Mouse (Mus musculus) liver, embryonic 13.5 days (tissue): Measurements from ENCODE around the gene Mcts2. TPM values are rescaled to one million over a fixed set of nuclear protein-coding genes. Genes with fewer than 3 reads are reported as not detected.

Experiments
- ATAC-seq: fragments of 200-750 bp; cut with Nextera tagmentation; 2 replicates; pipeline ENCODE4 v1.8.0; 2017; ENCODE audit warnings: low read depth, mild to moderate bottlenecking, moderate number of reproducible peaks, moderate library complexity
- DNase-seq: peaks from one replicate; pipeline ENCODE4 v3.0.0; 2022
- H3K27ac ChIP-seq: fragments of 300-500 bp; sonication (generic); 2 replicates; pipeline ENCODE4 v1.5.1; 2015; ENCODE audit warnings: moderate library complexity, mild to moderate bottlenecking, inconsistent platforms
- H3K27me3 ChIP-seq: fragments of 300-500 bp; sonication (generic); 2 replicates; pipeline ENCODE4 v1.6.1; 2015; ENCODE audit warnings: mild to moderate bottlenecking, inconsistent platforms
- H3K36me3 ChIP-seq: fragments of 300-500 bp; sonication (generic); 2 replicates; pipeline ENCODE4 v1.6.1; 2015; ENCODE audit warnings: mild to moderate bottlenecking, inconsistent platforms
- H3K4me1 ChIP-seq: fragments of 300-500 bp; sonication (generic); replicated peaks from 2 replicates; pipeline ENCODE4 v1.6.1; 2015; ENCODE audit warnings: inconsistent platforms
- H3K4me2 ChIP-seq: fragments of 300-500 bp; sonication (generic); 2 replicates; pipeline ENCODE4 v1.6.1; 2015; ENCODE audit warnings: inconsistent platforms, mild to moderate bottlenecking, moderate library complexity
- H3K4me3 ChIP-seq: fragments of 300-500 bp; sonication (generic); replicated peaks from 2 replicates; pipeline ENCODE4 v1.5.1; 2015; ENCODE audit warnings: mild to moderate bottlenecking, inconsistent platforms
- H3K9ac ChIP-seq: fragments of 300-500 bp; sonication (generic); 2 replicates; pipeline ENCODE4 v1.6.1; 2015; ENCODE audit warnings: mild to moderate bottlenecking, inconsistent platforms
- H3K9me3 ChIP-seq: fragments of 300-500 bp; sonication (generic); replicated peaks from 2 replicates; pipeline ENCODE4 v1.6.1; 2016; ENCODE audit warnings: inconsistent platforms
- WGBS: fragments of 180-500 bp; shearing (Covaris S2); methylation state at CpG from one replicate; pipeline ENCODE4 v1.1.7; 2015; ENCODE audit not compliant: insufficient replicate concordance; 5-methylcytosine and 5-hydroxymethylcytosine counted together
- polyA plus RNA-seq: library from polyadenylated mRNA; unstranded; fragments of >200 nt; fragmentation: Nextera tagmentation; extraction: Ambion mirVana; gene quantifications from 2 replicates; pipeline ENCODE4 v1.2.1, GENCODE M21; 2015

The Mcts2 gene
- polyA plus RNA-seq, 1 experiment from 2014 or later: 23.8 TPM

- peak; percentile 20 for DNase-seq
- peak overlapping the region; percentile 84 for H3K9ac ChIP-seq
- peak overlapping the region; percentile 98 for H3K4me2 ChIP-seq
- H3K36me3 ChIP-seq: peaks cover 24% of the 10 kb centered on the region
- WGBS: under 1% methylated on average over 46 of the region's 46 CpGs
- H3K9me3 ChIP-seq: no peaks in the 10 kb centered on the region
- H3K27me3 ChIP-seq: no peaks in the 10 kb centered on the region
- ATAC-seq: peak; percentile 73
- peak overlapping the region; percentile 72 for H3K27ac ChIP-seq
- peaks cover 46% of the 10 kb centered on the region for H3K4me1 ChIP-seq
- peak overlapping the region; percentile 81 for H3K4me3 ChIP-seq
Measured at GRCm38 (mm10) chr2:152669639-152670484, 17.0 kb upstream of the Mcts2 start.

- peaks cover 36% of the 10 kb centered on the region for H3K36me3 ChIP-seq
- peak overlapping the region; percentile 98 for H3K4me2 ChIP-seq
- H3K9me3 ChIP-seq: no peaks in the 10 kb centered on the region
- ATAC-seq (peak; percentile 5; the same call in 1 of the 2 replicates), DNase-seq (no peak)
- WGBS: 11% methylated on average over 9 of the region's 9 CpGs
- H3K4me3 ChIP-seq: peak overlapping the region; percentile 81
- H3K27me3 ChIP-seq: no peaks in the 10 kb centered on the region
- peak overlapping the region; percentile 72 for H3K27ac ChIP-seq
- peaks cover 50% of the 10 kb centered on the region for H3K4me1 ChIP-seq
- H3K9ac ChIP-seq: peak overlapping the region; percentile 84
Measured at GRCm38 (mm10) chr2:152670983-152671641, 15.7 kb upstream of the Mcts2 start.

GRCm38 (mm10) chr2:152671642-152671999 lies 15.2 kb upstream of the Mcts2 start:
- WGBS: 11% methylated on average over 5 of the region's 5 CpGs
- peaks cover 50% of the 10 kb centered on the region for H3K4me1 ChIP-seq

DNA sequence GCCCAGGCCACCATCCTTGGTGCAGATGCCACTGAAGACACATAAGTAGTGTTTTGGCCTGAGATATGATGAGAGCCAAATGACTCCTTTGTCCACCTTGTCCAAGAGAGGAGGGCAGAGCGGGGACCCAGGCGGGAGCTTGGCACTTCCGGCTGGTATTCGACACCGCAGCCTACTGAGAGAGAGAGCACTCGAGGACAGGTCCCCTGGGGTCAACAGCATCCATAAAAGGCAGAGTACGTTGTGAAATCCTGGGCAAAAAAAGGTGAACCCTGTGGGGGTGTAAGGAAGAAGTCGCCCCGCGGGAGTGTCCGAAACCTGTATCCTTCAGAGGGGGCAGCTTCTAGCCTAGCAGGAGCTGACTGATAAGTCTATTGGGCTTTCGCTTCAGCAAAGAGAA lies 14.7 kb upstream of the Mcts2 start:
- Histone ChIP-seq H3K9me3 (no peaks in the 10 kb centered on the region), H3K4me2 (peak overlapping the region; percentile 98), H3K9ac (peak overlapping the region; percentile 84; the same call in 1 of the 2 replicates), H3K27ac (peak overlapping the region; percentile 72), H3K36me3 (peaks cover 47% of the 10 kb centered on the region), H3K27me3 (no peaks in the 10 kb centered on the region), H3K4me1 (peaks cover 50% of the 10 kb centered on the region), H3K4me3 (peak overlapping the region; percentile 81; the same call in 1 of the 2 replicates)
- ATAC-seq: no peak
- no peak for DNase-seq
- WGBS: 74% methylated on average over 12 of the region's 12 CpGs

More at GRCm38 (mm10) chr2:152671642-152671999, 15.2 kb upstream of the Mcts2 start:
- Histone ChIP-seq H3K4me2 (peak overlapping the region; percentile 98), H3K27me3 (no peaks in the 10 kb centered on the region), H3K9me3 (no peaks in the 10 kb centered on the region), H3K9ac (peak overlapping the region; percentile 84), H3K27ac (peak overlapping the region; percentile 72), H3K36me3 (peaks cover 42% of the 10 kb centered on the region), H3K4me3 (peak overlapping the region; percentile 81)
- DNase-seq: no peak
- ATAC-seq: peak; percentile 37; the same call in 1 of the 2 replicates

DNA sequence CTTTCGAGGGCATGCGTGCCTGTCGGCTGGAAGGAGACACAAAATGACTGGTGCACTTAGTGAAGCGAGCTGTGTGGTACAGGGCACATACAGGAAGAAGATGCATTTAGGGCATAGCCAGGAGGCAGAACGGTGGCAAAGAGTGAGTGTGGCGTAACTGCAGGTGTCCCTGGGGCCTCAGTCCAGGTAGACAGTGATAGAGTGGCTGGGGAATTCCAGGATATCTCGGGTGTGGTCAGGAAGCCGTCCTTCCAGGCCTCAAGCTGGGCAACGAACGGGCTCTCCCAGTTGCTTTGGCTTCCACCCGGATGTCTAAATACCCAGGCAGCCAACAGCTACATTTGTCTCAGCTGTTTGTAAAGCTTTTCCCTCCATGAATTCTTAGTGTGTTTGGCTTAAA lies 12.7 kb upstream of the Mcts2 start:
- peaks cover 47% of the 10 kb centered on the region for H3K4me1 ChIP-seq
- H3K27me3 ChIP-seq: no peaks in the 10 kb centered on the region
- peaks cover 65% of the 10 kb centered on the region for H3K36me3 ChIP-seq

DNA sequence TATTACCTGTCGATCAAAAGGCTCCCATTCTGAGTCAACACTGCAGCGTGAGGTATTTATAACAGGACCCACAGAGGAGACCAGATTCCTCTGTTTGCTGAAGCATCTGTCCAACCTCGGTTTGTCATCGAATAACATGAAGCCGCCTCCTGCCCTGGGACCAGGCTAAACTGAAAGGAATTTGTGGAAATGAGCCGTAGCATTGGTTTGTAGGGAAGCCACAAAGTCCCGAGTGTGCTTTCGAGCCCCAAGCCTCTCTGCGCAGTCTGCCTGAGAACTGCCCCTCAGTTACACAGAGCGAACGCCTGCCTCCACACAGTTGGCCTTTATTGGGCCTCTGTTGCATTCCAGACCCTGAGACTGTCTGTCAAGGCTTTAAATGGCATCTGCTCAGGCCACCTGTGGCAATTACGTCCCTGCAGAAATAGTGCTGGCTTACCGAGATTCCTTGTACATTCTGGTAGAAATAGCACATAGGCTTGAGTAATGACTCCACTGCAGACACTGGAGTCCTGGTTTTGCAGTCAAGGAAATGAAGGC lies 11.5 kb upstream of the Mcts2 start:
- H3K4me1 ChIP-seq: peaks cover 40% of the 10 kb centered on the region
- H3K27me3 ChIP-seq: no peaks in the 10 kb centered on the region
- H3K4me3 ChIP-seq: no peak overlapping the region
- no peak overlapping the region for H3K4me2 ChIP-seq
- H3K9me3 ChIP-seq: no peaks in the 10 kb centered on the region
- no peak overlapping the region for H3K9ac ChIP-seq
- H3K36me3 ChIP-seq: peaks cover 76% of the 10 kb centered on the region
- no peak for DNase-seq
- WGBS: 82% methylated on average over 13 of the region's 13 CpGs
- no peak overlapping the region for H3K27ac ChIP-seq
- no peak for ATAC-seq

More for the DNA sequence above, 12.7 kb upstream of the Mcts2 start:
- H3K4me3 ChIP-seq: no peak overlapping the region
- DNase-seq (no peak), ATAC-seq (no peak)
- H3K9me3 ChIP-seq: no peaks in the 10 kb centered on the region
- no peak overlapping the region for H3K27ac ChIP-seq
- H3K4me2 ChIP-seq: no peak overlapping the region
- H3K9ac ChIP-seq: no peak overlapping the region
- 70% methylated on average over 11 of the region's 11 CpGs for WGBS

DNA sequence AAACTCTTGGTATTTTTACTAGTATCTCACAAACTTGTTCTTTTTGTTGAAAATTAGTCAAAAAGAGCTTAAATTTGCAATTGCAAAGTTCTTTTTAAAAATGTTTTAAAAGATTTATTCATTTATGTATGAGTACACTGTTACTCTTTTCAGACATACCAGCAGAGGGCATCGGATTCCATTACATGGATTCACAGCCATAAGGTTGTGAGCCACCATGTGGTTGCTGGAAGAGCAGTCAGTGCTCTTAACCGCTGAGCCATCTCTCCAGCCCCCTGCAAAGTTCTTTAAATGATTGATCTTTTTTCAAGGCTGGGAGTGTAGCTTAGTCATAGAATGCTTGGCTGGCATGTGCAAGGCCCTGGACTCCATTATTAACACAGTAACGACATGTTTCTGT lies 8.5 kb upstream of the Mcts2 start:
- 63% methylated on average over 3 of the region's 3 CpGs for WGBS
- Histone ChIP-seq H3K9me3 (no peaks in the 10 kb centered on the region), H3K27me3 (no peaks in the 10 kb centered on the region), H3K36me3 (peaks cover 93% of the 10 kb centered on the region), H3K4me3 (no peak overlapping the region), H3K9ac (no peak overlapping the region), H3K4me1 (peaks cover 10% of the 10 kb centered on the region), H3K4me2 (no peak overlapping the region), H3K27ac (no peak overlapping the region)
- DNase-seq (no peak), ATAC-seq (0 out of 2 replicates have a peak, but pooled peaks have one; percentile 49)

- peaks cover 96% of the 10 kb centered on the region for H3K36me3 ChIP-seq
- H3K4me1 ChIP-seq: peaks cover 8% of the 10 kb centered on the region
- H3K4me3 ChIP-seq: no peak overlapping the region
- H3K9ac ChIP-seq: no peak overlapping the region
- H3K27ac ChIP-seq: no peak overlapping the region
- no peak for ATAC-seq
- DNase-seq: no peak
- H3K4me2 ChIP-seq: no peak overlapping the region
- 86% methylated on average over 5 of the region's 5 CpGs for WGBS
- no peaks in the 10 kb centered on the region for H3K9me3 ChIP-seq
- no peaks in the 10 kb centered on the region for H3K27me3 ChIP-seq
Measured at GRCm38 (mm10) chr2:152678925-152679324, 7.9 kb upstream of the Mcts2 start.

DNA sequence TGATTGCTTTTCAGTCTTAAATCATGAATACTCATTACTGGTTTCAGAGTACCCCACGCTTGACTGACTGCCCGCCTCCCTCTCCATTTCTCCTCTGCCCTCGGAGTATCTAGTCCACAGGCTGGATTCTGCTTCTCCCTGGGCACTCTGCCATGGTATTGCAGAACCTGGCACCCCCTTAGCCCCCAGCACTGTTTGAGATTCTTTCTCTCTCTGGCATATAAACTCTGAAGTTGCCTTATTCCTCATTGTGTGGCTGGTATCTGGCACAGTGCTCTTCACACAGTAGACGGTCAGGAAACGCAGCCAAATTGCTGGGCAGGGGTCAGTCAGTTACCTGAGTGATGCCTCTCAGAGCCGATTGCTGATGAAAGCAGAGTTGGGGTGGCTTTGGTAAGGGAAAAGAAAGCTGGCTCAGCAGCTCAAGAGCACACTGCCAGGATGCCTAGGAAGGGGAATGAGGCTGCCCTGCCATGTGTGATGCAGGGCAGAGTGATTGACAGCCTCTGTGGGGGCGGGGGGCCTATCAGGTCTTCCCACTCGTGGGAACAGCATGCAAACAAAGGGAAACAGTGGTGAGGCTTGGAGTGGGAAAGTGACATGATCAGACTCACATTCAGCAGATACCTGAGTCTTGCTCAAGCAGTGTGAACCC lies 7.0 kb upstream of the Mcts2 start:
- 67% methylated on average over 8 of the region's 8 CpGs for WGBS
- no peaks in the 10 kb centered on the region for H3K27me3 ChIP-seq
- H3K36me3 ChIP-seq: peaks cover 98% of the 10 kb centered on the region
- ATAC-seq: no peak
- H3K9me3 ChIP-seq: no peaks in the 10 kb centered on the region
- no peak overlapping the region for H3K4me3 ChIP-seq
- H3K4me2 ChIP-seq: no peak overlapping the region
- no peak overlapping the region for H3K27ac ChIP-seq
- no peak for DNase-seq
- H3K4me1 ChIP-seq: peaks cover 4% of the 10 kb centered on the region
- no peak overlapping the region for H3K9ac ChIP-seq

GRCm38 (mm10) chr2:152683086-152683485 lies 3.7 kb upstream of the Mcts2 start:
- H3K36me3 ChIP-seq: peaks cover 98% of the 10 kb centered on the region
- no peak overlapping the region for H3K9ac ChIP-seq
- 83% methylated on average over 5 of the region's 5 CpGs for WGBS
- H3K27me3 ChIP-seq: no peaks in the 10 kb centered on the region
- no peak for ATAC-seq
- no peak overlapping the region for H3K4me3 ChIP-seq
- DNase-seq: no peak
- no peak overlapping the region for H3K4me2 ChIP-seq
- H3K9me3 ChIP-seq: no peaks in the 10 kb centered on the region
- H3K27ac ChIP-seq: no peak overlapping the region
- peaks cover 7% of the 10 kb centered on the region for H3K4me1 ChIP-seq

GRCm38 (mm10) chr2:152686399-152686798 lies 436 bp upstream of the Mcts2 start:
- ATAC-seq (no peak), DNase-seq (no peak)
- Histone ChIP-seq H3K27me3 (no peaks in the 10 kb centered on the region), H3K4me1 (peaks cover 21% of the 10 kb centered on the region), H3K4me2 (peak overlapping the region; percentile 73), H3K9me3 (no peaks in the 10 kb centered on the region), H3K36me3 (peaks cover 92% of the 10 kb centered on the region), H3K4me3 (peak overlapping the region; percentile 66), H3K9ac (0 out of 2 replicates have a peak overlapping the region, but pooled peaks have one; percentile 45), H3K27ac (peak overlapping the region; percentile 47; the same call in 1 of the 2 replicates)
- WGBS: 52% methylated on average over 12 of the region's 12 CpGs
